Mouse (Mus musculus) lung, postnatal 4 days (tissue): Measurements from ENCODE around the gene Cnmd.

Source experiments
- DNase-seq, 2 experiments: peaks; one replicate each; pipeline ENCODE4 v3.0.0; 2021

The Cnmd gene

DNA sequence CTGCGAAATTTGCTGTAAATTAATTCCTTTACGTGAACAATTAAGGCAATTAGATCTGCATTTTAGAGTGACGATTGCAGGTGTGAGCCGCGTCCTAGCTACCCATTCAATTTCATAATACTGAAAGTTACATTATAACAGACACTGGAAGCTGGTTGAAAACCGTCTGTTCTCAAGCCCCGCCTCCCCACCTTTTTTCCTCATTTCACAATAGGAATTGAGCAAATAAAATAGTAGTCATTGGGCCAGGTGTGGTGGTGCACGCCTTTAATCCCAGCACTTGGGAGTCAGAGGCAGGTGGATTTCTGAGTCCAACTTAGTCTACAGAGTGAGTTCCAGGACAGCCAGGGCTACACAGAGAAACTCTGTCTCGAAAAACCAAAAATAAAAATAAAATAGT is 19.9 kb downstream of the Cnmd start:
- DNase-seq, result no peak

DNA sequence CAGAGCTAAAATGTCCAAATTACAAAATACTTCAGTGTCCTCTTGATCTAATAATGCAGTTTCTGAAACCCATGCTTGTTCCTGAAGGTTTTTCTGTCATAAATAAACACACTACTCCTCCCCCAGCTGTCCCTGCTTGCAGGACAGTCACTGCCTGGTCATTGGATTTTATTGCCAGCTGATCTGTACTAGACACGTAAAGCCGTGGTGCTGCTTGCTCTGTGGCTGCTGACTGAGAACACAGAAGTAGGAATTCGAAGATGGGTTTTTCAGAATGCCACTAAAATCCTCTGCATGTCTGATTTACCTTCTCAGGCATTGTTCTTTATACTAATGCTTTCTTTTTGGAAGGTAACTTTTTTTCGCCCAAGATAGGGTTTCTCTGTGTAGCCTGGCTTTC is 25.2 kb downstream of the Cnmd start:
- DNase-seq, result no peak

DNA sequence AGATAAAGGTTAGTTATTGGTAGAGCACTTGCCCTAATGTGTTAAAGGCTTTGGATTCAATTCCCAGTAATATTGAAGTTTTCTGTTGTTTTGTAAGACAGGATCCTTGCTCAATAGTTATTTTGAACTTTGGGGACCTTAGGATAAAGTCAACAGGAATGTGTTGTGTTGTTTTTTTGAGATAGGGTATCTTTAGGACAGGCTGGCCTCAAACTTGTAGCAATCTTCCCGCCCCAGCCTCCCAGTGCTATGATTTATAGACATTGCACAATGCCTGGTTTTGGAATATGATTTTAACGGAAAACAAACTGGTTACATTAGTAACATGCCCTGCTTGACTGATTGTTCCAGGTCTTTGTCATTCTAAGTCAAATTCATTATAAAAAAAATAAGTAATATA is 28.8 kb downstream of the Cnmd start:
- DNase-seq, result no peak

DNA sequence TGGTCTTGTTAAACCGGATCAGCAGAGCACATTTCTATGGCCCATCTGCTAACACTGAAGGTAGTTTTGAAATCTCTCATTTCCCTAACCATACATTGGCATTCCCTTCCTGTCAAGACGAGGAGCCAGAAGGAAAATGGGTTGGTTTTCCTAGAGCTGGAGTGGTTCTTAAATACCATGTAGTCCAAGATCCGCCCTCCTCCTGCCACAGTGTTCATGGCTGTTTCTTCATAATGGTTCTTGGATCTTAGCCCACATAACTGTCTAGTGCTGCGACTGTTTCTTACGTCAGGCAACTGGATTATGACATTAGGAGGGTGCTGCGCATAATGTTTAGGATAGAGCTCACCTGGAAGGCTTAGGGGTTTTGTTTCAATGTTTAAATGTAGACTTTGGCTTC is 29.6 kb downstream of the Cnmd start:
- no peak for DNase-seq

DNA sequence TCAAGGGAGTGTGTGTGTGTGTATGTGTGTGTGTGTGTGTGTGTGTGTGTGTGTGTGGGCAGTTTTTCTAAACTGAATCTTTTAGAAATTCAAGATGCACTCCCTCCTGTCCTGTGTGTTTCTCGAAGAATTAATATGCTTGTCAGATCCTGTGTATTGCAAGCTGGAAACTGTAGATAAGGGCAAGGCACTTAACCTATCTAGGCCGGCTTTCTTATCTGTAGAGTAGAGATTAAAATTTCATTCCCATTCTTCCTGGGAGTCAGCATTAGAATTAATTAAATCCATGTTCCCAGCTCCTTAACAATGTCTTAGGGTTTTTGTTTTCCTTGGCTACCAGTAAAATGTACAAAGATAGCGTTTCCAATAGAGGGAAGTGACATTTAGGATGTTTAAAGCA is 40.8 kb downstream of the Cnmd start:
- DNase-seq, result no peak

DNA sequence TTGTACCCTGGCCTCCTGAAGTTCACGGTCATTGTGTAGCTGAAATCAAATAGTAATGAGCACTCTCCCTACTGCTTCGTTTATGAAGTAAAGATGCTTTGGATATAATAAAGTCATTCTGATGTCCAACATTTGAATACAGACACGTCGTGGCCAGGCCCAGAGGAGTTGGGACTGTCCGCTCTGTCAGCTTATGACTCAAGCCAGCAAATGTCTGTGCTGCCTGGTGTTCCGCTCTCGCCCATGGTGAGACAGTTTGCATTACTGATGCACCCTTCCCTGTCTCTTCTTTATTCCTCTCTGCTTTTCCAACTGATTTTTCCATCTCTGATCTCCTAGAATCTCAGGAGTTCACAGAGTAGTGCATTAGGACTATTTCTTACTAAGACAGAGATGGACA is 42.2 kb downstream of the Cnmd start:
- no peak for DNase-seq

DNA sequence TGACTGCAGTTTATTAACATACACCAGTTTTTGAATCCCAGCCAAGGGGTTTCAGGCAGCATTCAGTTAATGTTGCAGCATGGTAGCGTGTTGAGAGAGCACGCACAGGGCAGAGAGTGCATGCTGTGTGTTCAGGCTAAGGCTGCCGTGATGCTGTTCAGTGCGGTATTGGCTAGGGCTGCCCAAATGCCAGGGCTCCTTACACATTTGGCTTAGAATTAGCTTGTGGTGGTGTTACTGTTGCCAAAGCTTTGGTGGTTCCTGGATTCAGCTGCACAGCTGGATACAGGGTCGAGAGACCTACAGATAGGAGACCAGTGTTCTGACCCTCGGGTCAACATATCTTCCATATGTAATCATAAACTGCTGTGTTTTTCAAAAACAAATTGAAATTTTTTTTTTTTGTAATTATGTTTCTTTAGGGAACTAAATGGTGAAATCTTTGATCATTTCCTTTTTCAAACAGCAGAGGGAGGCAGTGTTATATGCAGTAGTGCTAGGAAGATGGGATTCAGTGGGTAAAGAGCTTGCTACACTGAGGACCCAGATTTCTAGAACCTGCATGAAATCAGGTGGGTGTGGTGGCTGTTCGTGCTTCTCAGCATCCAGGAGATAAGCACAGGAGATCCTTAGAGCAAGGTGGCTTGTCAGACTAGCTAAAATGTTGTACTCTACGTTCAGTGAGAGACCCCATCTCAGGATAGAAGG is 44.7 kb downstream of the Cnmd start:
- no peak for DNase-seq

DNA sequence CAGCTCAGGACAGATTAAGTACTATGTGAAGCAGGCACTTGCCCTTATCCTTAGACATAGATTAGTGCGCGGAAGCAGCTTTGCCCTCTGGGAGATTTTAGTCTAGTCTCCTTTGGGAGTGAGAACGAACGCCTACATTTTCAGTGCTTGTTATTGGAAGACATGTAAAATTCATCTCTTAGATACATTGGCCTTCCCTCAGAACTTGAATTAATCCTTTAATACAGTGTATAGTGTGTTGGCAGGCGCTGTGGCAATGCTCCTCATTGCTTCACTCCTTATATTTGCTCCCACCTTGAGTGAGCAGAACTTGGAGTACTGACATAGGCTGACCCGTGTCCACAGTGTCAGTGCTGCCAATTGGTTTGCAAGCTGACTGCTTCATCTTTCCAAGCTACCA is 53.7 kb downstream of the Cnmd start:
- no peak for DNase-seq

DNA sequence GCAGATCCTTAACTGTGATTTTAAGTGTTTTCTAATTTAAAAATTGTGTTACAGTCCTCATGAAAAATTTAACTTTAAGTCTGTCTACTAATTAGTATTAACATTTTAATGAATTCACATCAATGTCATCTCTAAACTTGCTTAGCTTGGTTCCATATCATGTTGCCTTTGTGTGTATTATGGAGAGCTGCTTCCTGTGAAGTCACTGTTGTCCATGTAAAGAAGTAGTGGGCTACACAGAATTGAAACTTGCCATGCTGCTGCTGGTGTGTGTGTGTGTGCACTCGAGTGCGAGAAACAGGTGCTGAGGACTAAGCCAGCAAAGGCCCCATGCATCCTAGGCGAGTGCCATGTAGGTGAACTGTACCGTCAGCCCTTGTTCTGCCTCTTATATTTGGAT is 54.6 kb downstream of the Cnmd start:
- no peak for DNase-seq

DNA sequence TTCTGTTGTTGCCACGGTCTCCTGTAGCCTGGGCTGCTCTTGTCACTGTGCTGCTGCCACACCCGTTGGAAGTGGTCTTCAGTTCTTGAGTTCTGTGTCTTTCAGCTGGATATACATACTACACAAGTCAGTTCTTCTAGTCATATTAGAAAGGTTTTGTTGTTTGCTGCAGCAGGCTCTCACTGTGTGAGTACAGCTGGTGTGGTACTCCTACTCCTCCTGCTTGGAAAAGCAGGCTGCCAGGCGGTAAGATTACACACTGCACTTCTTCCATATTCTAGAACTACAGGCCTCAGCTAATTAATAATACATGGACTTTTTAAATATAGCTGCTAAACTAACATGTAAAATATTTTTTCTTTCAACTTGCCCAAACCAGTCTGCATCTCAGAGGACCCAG is 55.1 kb downstream of the Cnmd start:
- no peak for DNase-seq

DNA sequence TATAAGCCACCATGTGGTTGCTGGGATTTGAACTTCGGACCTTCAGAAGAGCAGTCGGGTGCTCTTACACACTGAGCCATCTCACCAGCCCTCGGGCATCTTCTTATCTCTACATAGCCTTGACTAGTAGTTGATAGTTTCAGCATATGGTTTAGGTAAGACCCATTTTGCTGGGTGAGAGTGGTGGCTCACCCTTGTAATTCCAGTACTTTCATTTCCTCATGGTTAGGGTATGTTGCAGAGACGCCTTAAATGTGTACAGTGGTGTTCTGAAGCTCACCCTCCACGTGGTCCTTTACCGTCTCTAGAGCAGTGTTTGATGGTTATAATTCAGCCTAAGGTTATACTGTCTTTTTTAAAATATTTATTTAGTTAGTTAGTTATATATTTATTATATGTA is 55.6 kb downstream of the Cnmd start:
- no peak for DNase-seq

DNA sequence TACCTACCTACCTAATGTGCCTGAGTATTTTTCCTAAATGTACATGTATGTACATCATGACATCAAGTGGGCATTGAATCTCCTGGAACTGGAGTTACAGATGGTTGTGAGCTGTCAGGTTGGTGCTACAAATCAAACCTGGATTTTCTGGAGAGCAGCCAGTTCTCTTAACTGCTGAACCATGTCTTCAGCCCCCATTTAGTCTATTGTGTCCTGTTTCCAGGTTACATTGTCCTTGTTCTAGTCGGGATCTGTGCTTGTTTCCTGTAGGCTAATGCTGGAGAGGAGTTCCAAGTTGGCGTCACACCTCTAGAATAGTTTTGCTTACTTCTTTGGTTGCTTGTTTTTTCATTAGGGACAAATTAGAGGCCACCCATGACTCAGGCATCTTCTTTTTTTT is 56.1 kb downstream of the Cnmd start:
- DNase-seq, result no peak

DNA sequence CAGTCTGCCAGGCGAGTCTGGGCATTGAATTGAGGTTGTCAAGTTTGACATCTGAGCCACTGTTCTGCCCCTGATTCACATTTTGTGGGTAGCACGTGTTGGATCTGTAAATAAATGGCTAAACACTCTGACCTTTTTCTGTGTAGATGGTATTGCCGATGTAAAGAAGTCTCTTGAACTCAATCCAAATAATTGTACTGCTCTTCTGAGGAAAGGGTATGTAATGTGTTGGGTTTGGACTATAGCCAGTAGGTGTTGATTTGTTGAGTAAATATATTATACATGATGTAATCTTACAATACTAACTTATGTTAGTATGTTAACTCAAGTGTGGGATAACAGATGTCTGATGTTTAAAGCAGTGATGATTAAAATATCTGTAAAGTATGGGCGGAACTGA is 65.4 kb downstream of the Cnmd start:
- DNase-seq, result no peak

DNA sequence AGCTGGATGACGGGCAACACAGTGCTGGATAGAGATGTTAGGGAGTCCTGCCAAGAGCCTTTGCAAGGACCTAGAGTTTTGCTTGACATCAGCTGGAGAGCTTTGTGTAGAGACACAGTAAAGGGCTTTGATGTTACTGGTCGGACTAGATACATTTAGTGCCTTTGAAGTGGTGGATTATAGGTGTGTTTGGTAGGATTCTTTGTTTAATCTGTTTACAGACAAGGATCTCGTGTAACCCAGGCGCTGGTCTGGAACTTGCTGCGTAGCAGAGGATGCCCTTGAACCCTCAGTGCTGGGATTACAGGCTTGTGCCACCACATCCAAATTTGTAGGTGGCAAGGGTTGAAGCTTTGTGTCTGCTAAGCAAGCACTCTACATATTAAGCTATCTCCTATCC is 67.9 kb downstream of the Cnmd start:
- no peak for DNase-seq

DNA sequence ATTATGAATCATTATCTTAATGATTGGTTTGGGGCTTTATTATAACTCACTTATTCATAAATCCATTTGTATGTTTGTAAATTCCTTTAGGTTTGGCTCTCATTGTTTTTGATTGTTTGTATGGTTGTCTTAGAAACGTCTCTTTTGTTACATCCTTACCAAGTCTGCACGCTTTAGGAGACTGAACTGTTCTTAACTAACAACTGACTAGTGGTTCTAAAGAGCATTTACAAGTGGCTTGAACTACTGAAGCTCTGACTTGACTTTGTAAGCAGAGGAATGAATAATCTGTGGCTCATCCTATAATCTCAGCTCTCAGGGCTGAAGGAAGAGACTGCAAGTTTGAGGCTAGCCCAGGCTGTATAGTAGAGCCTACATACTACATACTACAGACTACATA is 70.4 kb downstream of the Cnmd start:
- no peak for DNase-seq

DNA sequence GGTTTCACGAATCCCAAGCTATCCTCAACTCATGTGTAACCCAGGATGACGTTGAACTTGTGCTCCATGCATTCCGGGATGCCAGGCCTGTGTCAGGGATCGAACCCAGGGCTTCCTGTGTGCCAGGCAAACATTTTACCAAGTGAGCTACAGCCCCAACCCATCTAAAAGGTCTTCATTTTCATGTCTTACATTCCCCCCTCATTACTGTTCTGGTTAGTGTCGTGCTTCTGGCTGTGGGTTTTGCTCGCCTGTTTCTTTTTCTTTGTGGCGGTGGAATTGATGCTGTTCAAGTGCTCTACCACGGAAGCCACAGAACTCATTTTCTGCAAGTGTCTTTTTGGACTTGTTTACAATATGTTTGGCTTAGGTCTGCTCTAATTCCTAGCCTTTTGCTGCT is 71.1 kb downstream of the Cnmd start:
- DNase-seq, result no peak

DNA sequence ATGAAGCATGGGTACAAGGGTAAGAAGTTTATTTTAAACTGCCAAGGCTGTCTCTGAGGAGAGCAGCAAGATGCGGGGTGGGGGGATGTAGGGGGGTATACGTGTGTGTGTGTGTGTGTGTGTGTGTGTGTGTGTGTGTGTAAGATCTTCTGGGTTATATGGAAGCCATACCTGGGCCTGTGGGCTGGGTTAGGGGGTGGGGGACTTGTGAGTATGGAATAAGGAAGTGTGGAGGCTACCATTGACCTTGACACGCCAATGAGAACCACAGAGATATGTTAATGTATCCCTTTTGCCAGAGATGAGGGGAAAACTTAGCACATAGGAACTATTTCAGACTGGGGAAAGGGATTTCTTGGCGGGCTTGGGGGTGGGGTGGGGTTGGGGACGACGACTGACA is 72.6 kb downstream of the Cnmd start:
- no peak for DNase-seq

DNA sequence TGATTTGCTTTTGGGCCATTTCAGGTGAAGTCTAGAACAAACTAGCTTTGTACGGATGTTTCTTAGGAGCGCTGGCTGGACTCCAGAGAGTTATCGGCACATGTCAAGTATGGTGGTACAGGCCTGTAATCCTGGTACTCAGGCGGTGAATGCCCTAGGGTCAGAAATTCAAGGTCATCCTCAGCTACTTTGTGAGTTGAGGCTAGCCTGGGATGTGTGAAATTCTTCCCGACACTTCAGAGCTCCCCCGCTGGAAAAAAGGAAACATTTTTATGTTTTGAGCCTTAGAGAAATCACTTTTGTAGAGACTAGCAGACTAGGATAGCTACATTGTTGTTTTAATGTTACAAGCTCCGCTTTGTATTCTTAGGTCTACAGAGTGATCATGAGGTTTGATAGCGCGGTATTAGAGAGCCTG is 73.4 kb downstream of the Cnmd start:
- DNase-seq, result no peak

DNA sequence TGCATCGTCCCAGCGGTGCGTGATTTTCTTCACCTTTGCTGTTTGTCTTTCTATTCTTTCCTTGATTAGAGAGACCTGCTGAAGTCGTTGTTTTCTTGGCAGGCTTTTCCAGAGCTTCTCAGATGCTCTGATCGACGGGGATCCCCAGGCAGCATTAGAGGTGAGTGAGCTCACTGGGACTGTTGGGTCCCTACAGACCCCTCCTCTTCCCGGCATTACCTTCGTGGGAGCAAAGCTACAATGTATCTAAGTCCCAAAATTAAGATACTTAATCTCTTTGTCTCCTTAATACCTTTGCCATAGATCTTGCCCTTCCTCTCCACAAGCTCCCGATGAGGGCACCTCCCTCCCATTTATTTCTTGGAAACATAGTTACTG is 74.1 kb downstream of the Cnmd start:
- DNase-seq, result no peak
